In the genomic region with DNA sequence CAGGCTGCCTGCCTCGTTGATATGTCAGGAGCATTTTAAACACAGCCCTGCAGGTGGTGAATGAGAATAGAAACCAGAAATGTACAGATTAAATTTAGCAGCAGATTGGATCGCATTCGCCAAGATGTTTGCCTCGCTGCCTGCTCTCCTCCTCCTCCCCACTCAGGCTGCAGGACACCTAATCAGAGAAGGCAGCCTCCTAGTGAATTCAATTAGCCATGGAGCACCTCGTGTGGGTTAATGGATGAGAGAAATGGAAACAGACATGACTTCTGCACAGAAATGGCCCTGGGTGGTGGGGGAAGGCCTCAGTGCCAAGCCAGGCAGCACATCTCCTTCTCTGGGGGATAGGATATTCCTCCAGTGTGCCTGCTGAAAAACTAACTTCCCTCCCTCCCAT, we compare ENCODE assay signal across 15 mouse cellular contexts.
DNase-seq lines count a peak whose midpoint lies in the region; ATAC-seq lines count a peak whose summit lies in the region.
"Had no signal": no experiment of that assay in that cellular context is flagged by ENCODE, and none has a peak within 500 bp of the region (broad histone marks: within the 10 kb centered on the region; RNA-seq: fewer than 3 reads in every experiment).

No protein-coding gene starts in this region.

- no peaks in the 10 kb centered on the region for H3K27me3 ChIP-seq in hindbrain, embryonic 13.5 days
- H3K27me3 ChIP-seq in hindbrain, embryonic 10.5 days (ENCODE audit: insufficient read depth, poor library complexity, severe bottlenecking): no peaks in the 10 kb centered on the region
- H3K27me3 ChIP-seq: limb, embryonic 12.5 days had no signal

- H3K36me3 ChIP-seq in hindbrain, embryonic 13.5 days: no peaks in the 10 kb centered on the region
- H3K36me3 ChIP-seq in hindbrain, embryonic 10.5 days: no peaks in the 10 kb centered on the region
- H3K36me3 ChIP-seq: G1E; limb, embryonic 12.5 days had no signal

- H3K9ac ChIP-seq in hindbrain, embryonic 13.5 days: no peak overlapping the region
- H3K9ac ChIP-seq: limb, embryonic 12.5 days; lung, embryonic 14.5 days had no signal

- intact Hi-C loops in left cerebral cortex, postnatal 4 days (cut with DNase I): no loop called here

- ATAC-seq in hindbrain, embryonic 13.5 days (ENCODE audit: low FRiP score): peak; percentile 82
- ATAC-seq: activated CD4-positive, CD25-positive, alpha-beta regulatory T cell, adult 4 months; midbrain, embryonic 16.5 days had no signal

- H3K9me3 ChIP-seq in hindbrain, embryonic 13.5 days: no peaks in the 10 kb centered on the region
- H3K9me3 ChIP-seq in hindbrain, embryonic 10.5 days: no peaks in the 10 kb centered on the region
- H3K9me3 ChIP-seq: G1E; limb, embryonic 12.5 days had no signal

- no peaks in the 10 kb centered on the region for H3K4me1 ChIP-seq in hindbrain, embryonic 13.5 days (replicated peaks)
- H3K4me1 ChIP-seq in hindbrain, embryonic 10.5 days (replicated peaks): no peaks in the 10 kb centered on the region
- H3K4me1 ChIP-seq: limb, embryonic 12.5 days had no signal

- DNase-seq in adrenal gland, adult (ENCODE audit: inconsistent age in 2 of 2, low spot score in 1 of 2): peak; percentile 18 to 37
- DNase-seq in adrenal gland, postnatal 36 days: no peak
- no peak for DNase-seq in hindbrain, embryonic 10.5 days (ENCODE audit: low spot score)
- DNase-seq in A20 (ENCODE audit: low read depth, low spot score): peak; percentile 30
- DNase-seq in left cerebral cortex, postnatal 4 days: peak; percentile 10
- DNase-seq in adipocyte (ENCODE audit: low spot score): no peak
- DNase-seq in heart, adult 9 months (ENCODE audit: low spot score in 2 of 2): no peak
- DNase-seq: gastrocnemius, postnatal 25 days; kidney, adult 2 months; lung, embryonic 14.5 days had no signal

- no peak overlapping the region for H3K4me3 ChIP-seq in hindbrain, embryonic 13.5 days
- no peak overlapping the region for H3K4me3 ChIP-seq in hindbrain, embryonic 10.5 days
- H3K4me3 ChIP-seq: limb, embryonic 12.5 days had no signal

- WGBS in hindbrain, embryonic 13.5 days: 50% methylated on average over 5 of the region's 5 CpGs
- WGBS in hindbrain, embryonic 10.5 days: 72% methylated on average over 5 of the region's 5 CpGs

- no peak overlapping the region for H3K4me2 ChIP-seq in hindbrain, embryonic 13.5 days
- H3K4me2 ChIP-seq: limb, embryonic 12.5 days; lung, embryonic 14.5 days had no signal

- H3K27ac ChIP-seq in hindbrain, embryonic 13.5 days: peak overlapping the region; percentile 40
- no peak overlapping the region for H3K27ac ChIP-seq in hindbrain, embryonic 10.5 days
- H3K27ac ChIP-seq: limb, embryonic 12.5 days had no signal

Comparison
In these comparisons a context has a peak if more than half of its experiments do, and no peak if none do; other contexts are left out.
1. DNase-seq: peak in adrenal gland, adult (2 of 2), A20 (single experiment) and left cerebral cortex, postnatal 4 days (single experiment); none in adrenal gland, postnatal 36 days (0 of 2), hindbrain, embryonic 10.5 days (single experiment), adipocyte (single experiment) and heart, adult 9 months (0 of 2).